Mouse (Mus musculus): ENCODE measurements around the gene Gm45062.

GRCm38 (mm10) chr6:8485414-8486175, 226.3 kb downstream of the Gm45062 start:
- TF ChIP-seq CTCF (IDR thresholded peaks at IDR 0.05; ENCODE audit: low read depth) (no peak), EP300 (IDR thresholded peaks at IDR 0.05; ENCODE audit: low read depth) (no peak)
